Mouse (Mus musculus) lung, adult 2 months (tissue): ENCODE data around the gene P3h1.

Experiments
- CTCF ChIP-seq: fragments of 200-500 bp; IDR thresholded peaks from 2 replicates; pipeline ENCODE4 v1.5.1; 2011; ENCODE audit warnings: mild to moderate bottlenecking, low read length, control low read depth; ENCODE audit not compliant: insufficient read depth
- POLR2A ChIP-seq: fragments of 200-500 bp; IDR thresholded peaks from 2 replicates; pipeline ENCODE4 v1.6.1; 2011; ENCODE audit warnings: low read depth, mild to moderate bottlenecking, control low read depth, low read length, borderline replicate concordance; ENCODE audit errors: extremely low read depth

- no peak for TF ChIP-seq POLR2A
- TF ChIP-seq CTCF, result no peak
These were observed 19.5 kb downstream of the P3h1 start for GRCm38 (mm10) chr4:119252025-119252808.
